Mouse (Mus musculus): ENCODE results near the gene Rnf208.
"Not testable (repeated sequence)": the region's sequence is repeated elsewhere in the genome, so short reads cannot be mapped to it uniquely, and the experiment has no call there.

Gene Rnf208

DNA sequence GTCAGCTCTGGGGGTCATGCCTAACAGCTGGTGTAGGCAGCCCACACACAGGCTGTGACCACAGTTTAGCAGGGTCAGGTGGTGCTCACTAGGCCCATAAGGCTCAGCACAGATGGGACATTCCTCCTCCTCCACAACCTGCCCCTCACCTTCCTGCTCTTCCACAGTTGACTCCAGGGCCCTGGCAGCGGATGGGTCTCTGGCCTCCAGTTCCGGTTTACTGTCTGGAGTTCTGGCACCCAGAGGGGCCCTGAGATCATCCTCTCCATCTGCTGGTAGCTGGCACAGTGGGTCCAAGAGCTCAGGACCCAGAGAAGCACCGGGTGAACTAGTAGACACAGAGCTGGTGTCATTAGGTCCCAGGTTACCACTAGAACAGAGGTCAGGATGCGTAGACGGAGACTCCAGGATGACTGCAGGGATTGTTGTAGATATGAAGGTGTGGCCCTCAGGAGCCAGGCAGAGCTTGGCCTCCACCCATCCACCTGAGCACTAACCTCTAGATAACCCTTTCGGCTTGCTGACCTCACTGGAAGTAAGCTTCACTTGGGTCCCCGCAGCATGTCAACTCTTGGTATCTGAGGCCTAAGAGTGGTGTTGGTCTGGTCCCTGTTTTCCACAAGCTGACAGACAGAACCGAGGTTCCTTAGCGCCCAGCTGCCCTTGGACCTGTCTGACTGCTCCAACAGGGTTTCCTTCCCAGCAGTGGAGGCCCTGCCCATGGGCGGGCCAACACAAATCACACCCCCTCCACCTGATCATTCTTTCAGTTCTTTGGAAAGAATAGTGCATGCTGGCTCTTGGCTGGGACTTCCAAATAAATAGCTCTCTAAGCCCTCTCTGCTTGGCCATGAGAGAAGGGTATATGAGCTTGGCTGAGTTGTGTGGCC, 4.4 kb downstream of the Rnf208 start, which contains the start of gene AL732309.1:
TSS of gene AL732309.1 (minus strand) at position 681 of the 890 bp plus-strand sequence.
- DNase-seq (ENCODE audit: low spot score in 2 of 2): no peak

- DNase-seq (ENCODE audit: low spot score in 2 of 2): no peak
These were observed 10.3 kb downstream of the Rnf208 start for GRCm38 (mm10) chr2:25252331-25252730.

DNA sequence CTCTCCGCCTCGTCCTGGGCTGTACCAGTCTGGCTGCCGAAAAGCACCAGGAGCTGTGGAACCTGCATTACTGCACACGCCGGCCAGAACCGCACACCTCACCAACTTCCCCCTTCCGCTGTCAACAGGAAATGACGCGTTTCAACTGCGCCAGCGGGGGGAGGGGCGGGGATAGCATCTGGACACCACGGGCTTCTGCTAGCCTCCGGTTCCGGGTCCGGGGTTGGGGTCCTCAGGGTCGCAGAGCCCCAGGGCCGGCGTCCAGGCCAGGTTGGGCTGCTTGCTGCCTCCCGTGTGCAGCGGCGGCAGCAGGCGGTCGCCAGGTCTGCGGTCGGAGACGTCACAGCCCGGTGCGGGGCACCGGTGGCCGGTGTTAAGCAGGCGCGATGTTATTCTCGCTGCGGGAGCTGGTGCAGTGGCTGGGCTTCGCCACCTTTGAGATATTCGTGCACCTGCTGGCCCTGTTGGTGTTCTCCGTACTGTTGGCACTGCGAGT, 13.3 kb downstream of the Rnf208 start, which contains the start of gene Tmem203:
TSS of gene Tmem203 (plus strand) at position 156 of the 496 bp plus-strand sequence.
- DNase-seq (ENCODE audit: low spot score in 2 of 2): peak; percentile 89 to 92

- not testable (repeated sequence) for DNase-seq (ENCODE audit: low spot score in 2 of 2)
These were observed 14.5 kb downstream of the Rnf208 start for GRCm38 (mm10) chr2:25256443-25257109.

DNA sequence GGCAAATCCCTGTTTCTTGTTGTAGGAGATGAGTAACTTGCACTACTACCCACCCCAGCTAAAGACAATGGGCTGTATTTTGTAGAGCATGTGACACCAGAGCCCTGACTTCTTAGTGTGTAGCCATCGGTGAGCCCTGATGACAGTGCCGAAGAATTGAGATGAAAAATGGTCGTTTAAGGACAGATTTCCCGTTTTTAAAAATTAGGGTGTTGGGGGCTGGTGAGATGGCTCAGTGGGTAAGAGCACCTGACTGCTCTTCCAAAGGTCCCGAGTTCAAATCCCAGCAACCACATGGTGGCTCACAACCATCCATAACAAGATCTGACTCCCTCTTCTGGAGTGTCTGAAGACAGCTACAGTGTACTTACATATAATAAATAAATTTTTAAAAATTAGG, 15.2 kb downstream of the Rnf208 start:
- not testable (repeated sequence) for DNase-seq (ENCODE audit: low spot score in 2 of 2)

GRCm38 (mm10) chr2:25258887-25259286, 16.8 kb downstream of the Rnf208 start:
- no peak for DNase-seq (ENCODE audit: low spot score in 2 of 2)

- peak in 1 of 2 experiments; percentile 46 for DNase-seq (ENCODE audit: low spot score in 2 of 2)
These were observed 19.8 kb downstream of the Rnf208 start for GRCm38 (mm10) chr2:25261870-25262269.

GRCm38 (mm10) chr2:25262291-25262767, 20.3 kb downstream of the Rnf208 start, which contains the start of gene Tprn:
TSS of gene Tprn (plus strand) at chr2:25262618.
- DNase-seq (ENCODE audit: low spot score in 2 of 2): peak; percentile 93 to 94

GRCm38 (mm10) chr2:25262795-25263622, 21.0 kb downstream of the Rnf208 start:
- no peak for DNase-seq (ENCODE audit: low spot score in 2 of 2)

- DNase-seq (ENCODE audit: low spot score in 2 of 2): no peak
These were observed 21.7 kb downstream of the Rnf208 start for GRCm38 (mm10) chr2:25263623-25264285.

DNA sequence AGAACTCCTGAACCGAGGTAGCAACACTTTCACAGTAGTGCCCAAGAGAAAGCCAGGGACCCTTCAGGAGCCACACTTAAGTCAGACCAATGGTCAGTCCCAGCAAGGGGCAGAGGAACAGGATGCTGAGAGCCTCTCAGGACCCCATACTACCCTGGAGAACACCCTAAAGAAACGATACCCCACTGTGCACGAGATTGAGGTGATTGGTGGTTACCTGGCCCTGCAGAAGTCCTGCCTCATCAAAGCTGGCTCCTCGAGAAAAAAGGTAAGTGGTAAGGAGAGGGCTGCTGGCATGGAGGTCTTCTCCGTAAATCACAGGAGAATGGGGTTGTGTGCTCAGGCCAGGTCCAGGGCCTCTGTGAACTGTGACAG, 22.2 kb downstream of the Rnf208 start:
- no peak for DNase-seq (ENCODE audit: low spot score in 2 of 2)

- DNase-seq (ENCODE audit: low spot score in 2 of 2): no peak
These were observed 22.8 kb downstream of the Rnf208 start for GRCm38 (mm10) chr2:25264851-25265250.

GRCm38 (mm10) chr2:25265897-25266656, 24.0 kb downstream of the Rnf208 start:
- no peak for DNase-seq (ENCODE audit: low spot score in 2 of 2)

DNA sequence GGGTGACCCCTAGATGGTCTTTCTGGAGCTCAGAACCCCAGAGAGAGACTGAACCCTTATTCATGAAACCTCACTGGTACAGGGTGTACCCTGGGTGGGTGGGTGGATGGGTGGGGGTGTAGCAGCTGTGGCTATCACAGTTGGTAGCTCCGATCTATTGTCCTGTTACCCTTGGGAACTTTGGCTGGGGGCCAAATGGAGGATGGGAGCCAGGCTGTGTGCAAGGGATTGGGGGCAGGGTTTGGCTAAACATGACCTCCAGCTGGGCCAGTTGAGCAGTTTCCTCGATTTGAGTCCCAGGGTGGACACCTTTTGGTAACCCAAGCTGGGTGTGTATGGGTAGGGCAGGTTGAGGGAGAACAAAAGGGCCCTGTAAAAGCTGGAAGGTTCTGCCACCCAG, 24.7 kb downstream of the Rnf208 start:
- DNase-seq (ENCODE audit: low spot score in 2 of 2): peak in 1 of 2 experiments; percentile 33

DNA sequence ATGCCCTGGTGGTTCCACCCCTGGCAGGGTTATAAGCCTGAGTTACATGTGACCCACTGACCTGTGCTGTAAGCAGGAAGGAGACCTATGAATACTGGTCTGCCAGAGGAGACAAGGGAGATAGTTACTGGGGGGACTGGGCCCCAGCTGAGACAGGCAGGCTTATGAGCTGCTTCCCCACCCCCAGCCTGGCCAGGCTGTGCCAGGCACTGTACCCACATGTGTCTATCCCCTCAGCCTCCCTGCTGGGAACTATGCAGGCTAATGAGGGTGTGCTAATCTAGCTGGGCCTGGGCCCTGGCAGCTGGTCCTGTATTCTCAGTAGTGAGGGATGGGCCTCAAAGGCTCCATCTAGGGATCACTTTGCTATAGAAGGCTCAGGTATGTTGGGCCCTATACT, 25.2 kb downstream of the Rnf208 start:
- no peak for DNase-seq (ENCODE audit: low spot score in 2 of 2)

- DNase-seq (ENCODE audit: low spot score in 2 of 2): no peak
These were observed 25.8 kb downstream of the Rnf208 start for GRCm38 (mm10) chr2:25267746-25268309.

GRCm38 (mm10) chr2:25271827-25272511, 29.9 kb downstream of the Rnf208 start, which contains the start of the genes Ssna1 and Anapc2:
TSS of gene Ssna1 (minus strand) at chr2:25272438.
TSS of gene Anapc2 (plus strand) at chr2:25272478.
- DNase-seq (ENCODE audit: low spot score in 2 of 2): peak; percentile 98 to 99

DNA sequence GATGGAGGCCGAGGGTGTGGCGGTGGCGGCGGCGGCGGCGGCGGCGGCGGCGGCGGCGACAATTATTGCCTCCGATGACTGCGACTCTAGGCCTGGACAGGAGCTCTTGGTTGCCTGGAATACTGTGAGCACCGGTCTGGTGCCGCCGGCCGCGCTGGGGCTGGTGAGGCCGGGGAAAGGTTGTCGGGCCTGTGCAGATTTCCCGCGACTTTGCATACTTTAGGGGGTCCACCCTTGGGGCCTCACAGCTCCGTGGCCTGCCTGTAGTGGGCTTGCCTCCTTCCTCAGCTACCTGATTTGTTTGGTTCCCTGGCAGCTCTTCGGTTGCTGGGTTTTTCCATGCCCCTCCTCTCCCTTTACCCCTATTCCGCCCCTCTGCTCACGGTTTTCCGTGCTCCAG, 30.5 kb downstream of the Rnf208 start:
- DNase-seq (ENCODE audit: low spot score in 2 of 2): no peak

GRCm38 (mm10) chr2:25273010-25273409, 31.0 kb downstream of the Rnf208 start:
- no peak for DNase-seq (ENCODE audit: low spot score in 2 of 2)
